Mouse (Mus musculus) heart, adult 2 months (tissue): ENCODE measurements around the gene Btn2a2.

Experiments
- CTCF ChIP-seq: fragments of 200-600 bp; IDR thresholded peaks from 2 replicates; pipeline ENCODE4 v1.8.1; 2022; ENCODE audit warnings: antibody characterized with exemption, mild to moderate bottlenecking, moderate library complexity
- POLR2A ChIP-seq: fragments of 200-500 bp; IDR thresholded peaks from 2 replicates; pipeline ENCODE4 v1.6.1; 2011; ENCODE audit warnings: mild to moderate bottlenecking, low read depth, low read length, control low read depth; ENCODE audit not compliant: insufficient read depth

- TF ChIP-seq POLR2A (no peak), CTCF (no peak)
Measured at GRCm38 (mm10) chr13:23518885-23519284, 30.2 kb upstream of the Btn2a2 start.
